ENCODE assay signal across 14 mouse cellular contexts in genomic region chr9:102581921-102582469, GRCm38 (mm10).
"Had no signal": no experiment of that assay in that cellular context is flagged by ENCODE, and none has a peak within 500 bp of the region (broad histone marks: within the 10 kb centered on the region; RNA-seq: fewer than 3 reads in every experiment).

No protein-coding gene starts in this region.

- H3K9me3 ChIP-seq: intestine, embryonic 15.5 days; limb, embryonic 13.5 days; neural tube, embryonic 13.5 days had no signal

- H3K4me3 ChIP-seq: intestine, embryonic 15.5 days; layer of hippocampus, adult 2 months; limb, embryonic 13.5 days; neural tube, embryonic 13.5 days had no signal

- H3K4me2 ChIP-seq: intestine, embryonic 15.5 days; limb, embryonic 13.5 days; midbrain, embryonic 11.5 days; neural tube, embryonic 13.5 days had no signal

- H3K4me1 ChIP-seq: intestine, embryonic 15.5 days; neural tube, embryonic 13.5 days had no signal

- H3K9ac ChIP-seq: intestine, embryonic 15.5 days; limb, embryonic 13.5 days; liver, embryonic 14.5 days; neural tube, embryonic 13.5 days had no signal

- H3K27me3 ChIP-seq: intestine, embryonic 15.5 days; limb, embryonic 13.5 days; neural tube, embryonic 13.5 days had no signal

- DNase-seq: kidney, adult 18-20 months; kidney, postnatal 10 days; kidney, postnatal 4 days; lung, adult 18-20 months; lung, postnatal 36 days; thymus, postnatal 4 days had no signal

- H3K27ac ChIP-seq: intestine, embryonic 15.5 days; layer of hippocampus, adult 2 months; limb, embryonic 13.5 days; liver, embryonic 14.5 days; neural tube, embryonic 13.5 days; stomach, postnatal 0 days had no signal

- ATAC-seq: intestine, embryonic 15.5 days; midbrain, embryonic 16.5 days had no signal
